Mouse (Mus musculus) lung, embryonic 16.5 days (tissue): ENCODE measurements around the gene Sprn. TPM values are rescaled to one million over a fixed set of nuclear protein-coding genes. Genes with fewer than 3 reads are reported as not detected.
A peak's percentile ranks its signal among the peaks of the same experiment; 100 is the strongest.

Experiments
- ATAC-seq: fragments of 200-750 bp; cut with Nextera tagmentation; 2 replicates; pipeline ENCODE4 v1.8.0; 2017; ENCODE audit warnings: low read depth, mild to moderate bottlenecking, moderate library complexity
- H3K27ac ChIP-seq: fragments of 300-500 bp; sonication (generic); 2 replicates; pipeline ENCODE4 v1.5.1; 2014; ENCODE audit warnings: mild to moderate bottlenecking, control low read depth, low read length
- H3K27me3 ChIP-seq: fragments of 300-500 bp; sonication (generic); 2 replicates; pipeline ENCODE4 v1.6.1; 2014; ENCODE audit warnings: low read depth, low read length, mixed read lengths; ENCODE audit not compliant: control insufficient read depth, insufficient read depth
- H3K36me3 ChIP-seq: fragments of 300-500 bp; sonication (generic); 2 replicates; pipeline ENCODE4 v1.6.1; 2014; ENCODE audit warnings: low read length; ENCODE audit not compliant: control insufficient read depth, insufficient read depth
- H3K4me1 ChIP-seq: fragments of 300-500 bp; sonication (generic); replicated peaks from 2 replicates; pipeline ENCODE4 v1.6.1; 2014; ENCODE audit warnings: low read length, mixed read lengths; ENCODE audit not compliant: control insufficient read depth, insufficient read depth
- H3K4me2 ChIP-seq: fragments of 300-500 bp; sonication (generic); 2 replicates; pipeline ENCODE4 v1.6.1; 2014; ENCODE audit warnings: low read depth, low read length, control low read depth
- H3K4me3 ChIP-seq: fragments of 300-500 bp; sonication (generic); 2 replicates; pipeline ENCODE4 v1.5.1; 2014; ENCODE audit warnings: mild to moderate bottlenecking, low read length, control low read depth
- H3K9ac ChIP-seq: fragments of 300-500 bp; sonication (generic); 2 replicates; pipeline ENCODE4 v1.6.1; 2014; ENCODE audit warnings: low read length, control low read depth
- H3K9me3 ChIP-seq: fragments of 300-500 bp; sonication (generic); 2 replicates; pipeline ENCODE4 v1.6.1; 2016; ENCODE audit warnings: low read length; ENCODE audit not compliant: control insufficient read depth
- WGBS: fragments of 180-500 bp; shearing (Covaris S2); extraction: QIAGEN DNeasy Blood & Tissue Kit; methylation state at CpG from one replicate; pipeline ENCODE4 v1.1.7; 2014; 5-methylcytosine and 5-hydroxymethylcytosine counted together
- polyA plus RNA-seq: library from polyadenylated mRNA; unstranded; fragments of >200 nt; fragmentation: Nextera tagmentation; extraction: Ambion mirVana; gene quantifications from 2 replicates; pipeline ENCODE4 v1.2.1, GENCODE M21; 2015

Sprn gene
- 0.25 and 0.41 TPM in 2 replicates for polyA plus RNA-seq

GRCm38 (mm10) chr7:140154218-140154927 lies at the start of gene Sprn:
TSS of gene Sprn (minus strand) at chr7:140154877.
- peaks cover 28% of the 10 kb centered on the region for H3K27me3 ChIP-seq
- ATAC-seq: no peak
- H3K4me1 ChIP-seq: peaks cover 3% of the 10 kb centered on the region; the same call in 1 of the 2 replicates
- H3K9ac ChIP-seq: no peak within 1 kb of the TSS
- 6% methylated on average over 28 of the region's 28 CpGs for WGBS
- H3K27ac ChIP-seq: no peak within 1 kb of the TSS
- 0 out of 2 replicates have a peak within 1 kb of the TSS, but pooled peaks have one; percentile 5 for H3K4me3 ChIP-seq
- peak within 1 kb of the TSS; percentile 22; the same call in 1 of the 2 replicates for H3K4me2 ChIP-seq
- H3K36me3 ChIP-seq: no peaks in the 10 kb centered on the region
- no peaks in the 10 kb centered on the region for H3K9me3 ChIP-seq

- Histone ChIP-seq H3K4me2 (no peak overlapping the region), H3K4me1 (no peaks in the 10 kb centered on the region), H3K9ac (no peak overlapping the region), H3K27me3 (no peaks in the 10 kb centered on the region), H3K27ac (no peak overlapping the region), H3K36me3 (no peaks in the 10 kb centered on the region), H3K4me3 (no peak overlapping the region), H3K9me3 (no peaks in the 10 kb centered on the region)
- 85% methylated on average over 4 of the region's 4 CpGs for WGBS
- ATAC-seq: no peak
These were observed 46.4 kb upstream of the Sprn start for GRCm38 (mm10) chr7:140201090-140201489.

GRCm38 (mm10) chr7:140196002-140196401 lies 41.3 kb upstream of the Sprn start:
- no peak for ATAC-seq
- 72% methylated on average over 8 of the region's 8 CpGs for whole genome bisulfite sequencing

GRCm38 (mm10) chr7:140194031-140194430 lies 39.4 kb upstream of the Sprn start:
- Histone ChIP-seq H3K27me3 (no peaks in the 10 kb centered on the region), H3K9me3 (no peaks in the 10 kb centered on the region), H3K4me3 (no peak overlapping the region), H3K4me1 (no peaks in the 10 kb centered on the region), H3K9ac (no peak overlapping the region), H3K27ac (no peak overlapping the region), H3K4me2 (no peak overlapping the region), H3K36me3 (no peaks in the 10 kb centered on the region)
- no peak for ATAC-seq
- WGBS: 79% methylated on average over 4 of the region's 4 CpGs

More at GRCm38 (mm10) chr7:140196002-140196401, 41.3 kb upstream of the Sprn start:
- no peak overlapping the region for H3K4me3 ChIP-seq
- no peak overlapping the region for H3K4me2 ChIP-seq
- H3K27ac ChIP-seq: no peak overlapping the region
- H3K27me3 ChIP-seq: no peaks in the 10 kb centered on the region
- no peaks in the 10 kb centered on the region for H3K4me1 ChIP-seq
- no peaks in the 10 kb centered on the region for H3K9me3 ChIP-seq
- no peaks in the 10 kb centered on the region for H3K36me3 ChIP-seq
- H3K9ac ChIP-seq: no peak overlapping the region

- Histone ChIP-seq H3K4me3 (no peak overlapping the region), H3K4me1 (no peaks in the 10 kb centered on the region), H3K36me3 (no peaks in the 10 kb centered on the region), H3K27ac (no peak overlapping the region), H3K27me3 (no peaks in the 10 kb centered on the region), H3K9ac (no peak overlapping the region), H3K4me2 (no peak overlapping the region), H3K9me3 (no peaks in the 10 kb centered on the region)
- ATAC-seq: no peak
- WGBS: 63% methylated on average over 2 of the region's 2 CpGs
These were observed 38.2 kb upstream of the Sprn start for GRCm38 (mm10) chr7:140192851-140193250.

- no peak overlapping the region for H3K4me3 ChIP-seq
- no peak for ATAC-seq
- H3K27ac ChIP-seq: no peak overlapping the region
- no peak overlapping the region for H3K4me2 ChIP-seq
- no peak overlapping the region for H3K9ac ChIP-seq
- no peaks in the 10 kb centered on the region for H3K27me3 ChIP-seq
- no peaks in the 10 kb centered on the region for H3K9me3 ChIP-seq
- H3K4me1 ChIP-seq: no peaks in the 10 kb centered on the region
- H3K36me3 ChIP-seq: no peaks in the 10 kb centered on the region
- WGBS: 43% methylated on average over 2 of the region's 2 CpGs
These were observed 37.8 kb upstream of the Sprn start for GRCm38 (mm10) chr7:140192445-140192844.

- H3K27me3 ChIP-seq: no peaks in the 10 kb centered on the region; the same call in 1 of the 2 replicates
- H3K4me1 ChIP-seq: no peaks in the 10 kb centered on the region
- no peak overlapping the region for H3K27ac ChIP-seq
- H3K36me3 ChIP-seq: no peaks in the 10 kb centered on the region
- ATAC-seq: no peak
- no peaks in the 10 kb centered on the region for H3K9me3 ChIP-seq
- no peak overlapping the region for H3K9ac ChIP-seq
- H3K4me3 ChIP-seq: no peak overlapping the region
- WGBS: 78% methylated on average over 1 of the region's 1 CpGs
- H3K4me2 ChIP-seq: no peak overlapping the region
These were observed 35.8 kb upstream of the Sprn start for GRCm38 (mm10) chr7:140190435-140190834.

DNA sequence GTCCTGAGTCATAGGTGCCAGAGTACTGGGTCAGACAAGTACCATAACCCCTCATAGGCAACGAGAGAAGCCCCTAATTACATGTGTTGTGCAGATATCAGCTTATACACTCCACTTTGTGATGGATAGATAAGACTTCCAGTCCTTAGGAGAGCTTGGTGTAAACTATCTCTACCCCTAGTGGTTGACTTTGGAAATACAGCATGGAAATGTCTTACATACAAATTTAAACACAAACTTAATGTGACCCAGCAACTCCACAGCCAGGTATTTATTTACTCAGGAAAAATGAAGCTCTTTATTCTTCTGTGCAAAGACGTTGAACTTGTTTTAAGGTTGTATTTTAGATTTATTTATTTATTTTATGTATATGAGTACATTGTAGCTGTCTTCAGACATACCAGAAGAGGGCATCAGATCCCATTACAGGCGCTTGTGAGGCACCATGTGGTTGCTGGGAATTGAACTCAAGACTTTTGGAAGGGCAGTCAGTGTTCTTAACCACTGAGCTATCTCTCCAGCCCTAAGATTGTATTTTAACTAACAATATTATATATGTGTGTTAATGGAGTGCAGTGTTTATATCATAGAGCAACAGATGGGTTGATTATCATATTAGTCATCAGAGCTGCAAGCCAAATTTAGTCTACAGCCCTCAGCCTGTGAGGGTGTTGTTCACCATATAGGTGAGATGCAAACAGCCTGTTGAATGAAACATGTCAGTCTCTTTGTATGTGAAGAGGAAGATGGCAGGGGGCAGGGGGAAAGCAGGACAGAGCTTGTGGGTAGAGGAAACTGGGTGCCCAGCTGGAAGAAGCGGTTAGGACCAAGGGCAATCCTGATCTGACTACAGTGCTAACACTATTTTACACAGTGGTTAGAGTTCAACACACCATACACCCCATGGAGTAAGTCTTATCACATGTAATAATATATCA lies 34.0 kb upstream of the Sprn start:
- Histone ChIP-seq H3K4me2 (no peak overlapping the region), H3K27ac (no peak overlapping the region), H3K9me3 (no peaks in the 10 kb centered on the region), H3K36me3 (no peaks in the 10 kb centered on the region), H3K9ac (no peak overlapping the region), H3K4me1 (no peaks in the 10 kb centered on the region), H3K4me3 (no peak overlapping the region), H3K27me3 (no peaks in the 10 kb centered on the region; the same call in 1 of the 2 replicates)
- no peak for ATAC-seq
- WGBS: 45% methylated on average over 4 of the region's 4 CpGs

GRCm38 (mm10) chr7:140187721-140188390 lies 33.2 kb upstream of the Sprn start:
- WGBS: 74% methylated on average over 7 of the region's 7 CpGs
- Histone ChIP-seq H3K4me1 (no peaks in the 10 kb centered on the region), H3K27me3 (no peaks in the 10 kb centered on the region; the same call in 1 of the 2 replicates), H3K9me3 (no peaks in the 10 kb centered on the region), H3K36me3 (no peaks in the 10 kb centered on the region), H3K4me2 (no peak overlapping the region), H3K27ac (no peak overlapping the region), H3K4me3 (no peak overlapping the region), H3K9ac (no peak overlapping the region)
- ATAC-seq: no peak
